Mouse (Mus musculus): ENCODE data around the gene Cnksr3.

GRCm38 (mm10) chr10:7197733-7198132, 14.3 kb downstream of the Cnksr3 start:
- TF ChIP-seq POLR2A (IDR thresholded peaks at IDR 0.05; ENCODE audit: borderline replicate concordance, insufficient read depth, low read length): no peak
- TF ChIP-seq CTCF (IDR thresholded peaks at IDR 0.05; ENCODE audit: borderline replicate concordance, insufficient read depth, low read depth, low read length): no peak
